Mouse (Mus musculus) kidney, adult 2 months (tissue): ENCODE measurements at regions not wholly inside any gene's neighbourhood (a gene's known extent, or its start where the extent isn't known, plus 50 kb on each side); places are given as distances from the start of the nearest gene placed in this dataset.

Source experiments
- CTCF ChIP-seq: fragments of 200-500 bp; conservative IDR thresholded peaks from 2 replicates; pipeline ENCODE4 v1.5.1; 2011; ENCODE audit warnings: low read depth, mild to moderate bottlenecking, control low read depth, low read length, moderate library complexity, mixed read lengths; ENCODE audit not compliant: insufficient read depth, insufficient read length
- POLR2A ChIP-seq: fragments of 200-500 bp; IDR thresholded peaks from one replicate; pipeline ENCODE4 v1.6.1; 2011; ENCODE audit warnings: low read depth, low read length, control low read depth

- TF ChIP-seq CTCF = no peak
- no peak for TF ChIP-seq POLR2A
These were observed 126.3 kb downstream of the Tas2r134 start for GRCm38 (mm10) chr2:51753565-51754031.
